Mouse (Mus musculus): ENCODE data around the gene Stat3.

Stat3 gene

GRCm38 (mm10) chr11:100894146-100894918 is 45.0 kb downstream of the Stat3 start:
- ATAC-seq (ENCODE audit: insufficient number of reproducible peaks, low FRiP score, low TSS enrichment): no peak

GRCm38 (mm10) chr11:100893482-100893881 is 45.9 kb downstream of the Stat3 start:
- no peak; the same call in 1 of the 2 replicates for ATAC-seq (ENCODE audit: insufficient number of reproducible peaks, low FRiP score, low TSS enrichment)

- ATAC-seq (ENCODE audit: insufficient number of reproducible peaks, low FRiP score, low TSS enrichment): no peak
These were observed 46.9 kb downstream of the Stat3 start for GRCm38 (mm10) chr11:100892435-100892834.

DNA sequence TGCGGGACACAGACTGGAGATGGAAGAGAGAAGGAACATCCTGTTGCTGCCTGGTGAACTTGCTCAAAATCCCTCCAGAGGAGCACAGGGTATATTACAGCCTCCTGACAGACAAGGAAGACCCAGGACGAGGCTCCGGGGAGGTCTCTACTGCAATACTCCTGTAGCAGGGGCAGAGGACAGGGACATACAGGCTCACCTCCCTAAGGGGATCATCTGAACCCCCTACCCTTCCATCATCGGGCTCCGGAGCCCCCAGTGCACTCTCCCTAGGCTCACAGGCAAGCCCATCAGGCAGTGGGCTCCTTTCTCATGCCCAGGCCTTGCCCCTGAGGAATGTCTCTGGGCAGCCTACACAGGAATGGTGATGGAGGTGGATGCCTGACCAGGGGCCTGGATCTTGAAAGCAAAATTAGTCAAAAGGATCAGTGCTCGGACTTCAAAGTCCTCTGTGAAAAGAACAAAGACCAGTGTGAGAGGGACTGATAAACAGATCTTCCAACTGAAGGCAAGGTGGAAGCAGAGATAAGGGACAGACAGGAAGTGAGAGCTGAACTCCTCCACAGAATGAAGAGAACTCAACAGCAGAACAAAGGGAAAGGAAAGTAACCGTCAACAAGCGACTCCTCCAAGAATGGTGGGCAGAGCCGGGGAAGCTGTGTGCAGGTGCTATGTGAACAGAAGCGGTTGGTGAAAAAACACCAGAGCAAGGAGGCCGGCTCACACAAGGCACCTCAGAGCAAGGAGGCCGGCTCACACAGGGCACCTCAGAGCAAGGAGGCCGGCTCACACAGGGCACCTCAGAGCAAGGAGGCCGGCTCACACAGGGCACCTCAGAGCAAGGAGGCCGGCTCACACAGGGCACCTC is 47.9 kb downstream of the Stat3 start:
- no peak for ATAC-seq (ENCODE audit: insufficient number of reproducible peaks, low FRiP score, low TSS enrichment)

DNA sequence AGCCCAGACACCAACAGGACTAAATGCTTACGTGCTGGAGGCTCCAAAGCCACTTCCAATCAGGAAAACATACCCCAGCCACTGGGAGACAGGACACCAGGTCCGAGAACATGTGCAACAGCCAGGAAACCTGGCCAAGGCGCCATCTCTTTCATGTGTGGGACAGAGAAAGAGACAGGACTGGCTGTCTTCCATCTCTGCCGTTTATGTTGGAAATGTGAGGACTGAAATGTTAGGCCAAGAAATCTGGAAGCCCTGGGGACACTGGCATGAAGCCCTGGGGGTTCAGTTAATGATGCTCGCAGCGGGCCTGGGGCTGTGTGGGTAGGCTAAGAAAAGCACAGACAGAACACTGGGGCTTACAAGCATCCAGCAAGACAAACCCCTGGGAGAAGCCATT is 48.9 kb downstream of the Stat3 start:
- no peak for ATAC-seq (ENCODE audit: insufficient number of reproducible peaks, low FRiP score, low TSS enrichment)

DNA sequence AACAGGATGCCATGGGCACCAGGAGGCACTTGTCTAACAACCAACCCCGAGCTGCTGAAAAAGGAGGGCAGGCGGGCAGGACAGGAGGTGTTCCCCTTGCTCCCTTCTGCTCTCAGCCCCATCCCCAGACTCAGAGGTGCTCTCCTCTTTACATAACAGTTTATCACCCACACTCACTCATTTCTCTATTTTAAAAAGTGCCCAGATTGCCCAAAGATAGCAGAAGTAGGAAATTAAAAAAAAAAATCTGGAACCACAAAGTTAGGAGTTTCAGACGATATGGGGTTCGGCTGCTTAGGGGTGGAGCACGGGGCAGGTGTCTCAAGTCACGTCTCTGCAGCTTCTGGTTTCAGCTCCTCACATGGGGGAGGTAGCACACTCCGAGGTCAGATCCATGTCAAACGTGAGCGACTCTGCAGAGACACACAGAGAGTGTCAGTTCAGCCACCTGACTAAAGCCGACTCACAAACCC is 51.0 kb downstream of the Stat3 start:
- no peak for ATAC-seq (ENCODE audit: insufficient number of reproducible peaks, low FRiP score, low TSS enrichment)

DNA sequence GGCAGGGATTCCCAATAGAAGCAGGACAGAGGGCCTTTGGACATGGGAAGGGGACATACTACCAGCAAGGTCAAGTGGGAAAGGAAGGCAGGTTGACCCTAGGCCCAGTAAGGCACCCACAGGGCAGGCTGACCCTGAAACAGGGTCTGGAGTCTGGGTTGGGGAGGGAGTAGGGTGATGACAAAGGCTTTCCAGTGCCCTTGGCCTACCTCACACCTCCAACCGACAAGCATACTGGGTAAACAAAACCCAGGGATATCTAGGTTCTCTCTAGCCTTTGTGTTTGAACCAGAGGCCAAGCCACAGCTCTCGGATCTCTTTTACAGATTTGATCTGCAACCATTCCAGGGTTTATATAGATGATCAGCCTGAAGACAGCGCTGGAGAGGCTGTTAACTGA is 51.6 kb downstream of the Stat3 start:
- ATAC-seq (ENCODE audit: insufficient number of reproducible peaks, low FRiP score, low TSS enrichment): no peak

DNA sequence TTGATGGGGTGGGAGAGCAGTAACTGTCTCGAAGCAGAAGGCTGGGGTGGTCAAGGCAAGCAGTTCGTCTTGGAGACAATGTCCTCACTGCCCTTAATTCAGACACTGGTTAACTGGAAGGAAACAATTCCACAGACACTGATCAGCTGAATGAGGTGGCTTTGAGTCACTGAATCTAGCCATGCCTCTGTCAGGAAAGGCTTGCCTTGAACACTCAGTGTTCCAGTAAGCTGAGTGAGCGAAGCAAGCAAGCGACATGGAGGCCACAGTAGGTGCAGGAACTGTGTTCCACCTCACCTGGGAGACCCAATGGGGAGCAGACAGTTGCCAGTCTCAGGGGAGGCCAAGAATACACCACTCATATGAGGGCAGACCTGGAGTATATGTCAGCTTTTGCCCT is 52.1 kb downstream of the Stat3 start:
- ATAC-seq (ENCODE audit: insufficient number of reproducible peaks, low FRiP score, low TSS enrichment): no peak

GRCm38 (mm10) chr11:100886188-100886740 is 53.1 kb downstream of the Stat3 start:
- ATAC-seq (ENCODE audit: insufficient number of reproducible peaks, low FRiP score, low TSS enrichment): no peak

DNA sequence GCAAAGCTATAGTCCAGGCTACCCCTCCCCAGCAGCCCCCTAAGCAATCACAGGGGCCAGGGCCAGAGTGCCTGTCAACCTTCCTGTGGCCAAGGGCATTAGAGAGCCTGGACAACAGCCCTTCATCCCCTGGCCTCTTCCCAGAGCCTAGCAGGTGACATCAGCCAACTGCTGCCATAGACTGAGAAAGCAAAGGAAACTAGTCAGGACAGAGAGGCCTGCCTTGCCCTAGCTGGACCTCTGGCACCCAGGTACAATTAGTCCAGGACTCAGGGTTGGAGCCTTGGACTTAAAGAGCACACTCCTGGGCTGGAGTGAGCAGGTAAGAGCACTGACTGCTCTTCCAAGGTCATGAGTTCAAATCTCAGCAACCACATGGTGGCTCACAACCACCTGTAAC is 53.9 kb downstream of the Stat3 start:
- ATAC-seq (ENCODE audit: insufficient number of reproducible peaks, low FRiP score, low TSS enrichment): no peak

DNA sequence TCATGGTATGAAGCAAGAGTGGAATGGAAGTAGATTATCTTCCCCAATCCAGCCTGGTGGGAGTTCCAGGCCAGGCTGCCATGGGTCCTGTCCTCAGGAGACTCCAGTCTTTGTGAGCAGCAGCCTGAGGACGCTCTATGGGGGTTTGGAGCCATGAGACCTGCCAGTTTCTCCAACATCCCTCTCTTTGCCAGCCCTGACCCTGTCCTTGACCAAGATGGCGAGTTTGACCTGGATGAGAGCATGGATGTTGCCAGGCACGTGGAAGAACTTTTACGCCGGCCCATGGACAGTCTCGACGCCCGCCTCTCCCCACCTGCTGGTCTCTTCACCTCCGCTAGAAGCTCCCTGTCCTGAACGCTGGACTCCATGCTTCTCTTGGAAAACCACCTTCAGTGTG is 55.7 kb downstream of the Stat3 start:
- no peak for ATAC-seq (ENCODE audit: insufficient number of reproducible peaks, low FRiP score, low TSS enrichment)

DNA sequence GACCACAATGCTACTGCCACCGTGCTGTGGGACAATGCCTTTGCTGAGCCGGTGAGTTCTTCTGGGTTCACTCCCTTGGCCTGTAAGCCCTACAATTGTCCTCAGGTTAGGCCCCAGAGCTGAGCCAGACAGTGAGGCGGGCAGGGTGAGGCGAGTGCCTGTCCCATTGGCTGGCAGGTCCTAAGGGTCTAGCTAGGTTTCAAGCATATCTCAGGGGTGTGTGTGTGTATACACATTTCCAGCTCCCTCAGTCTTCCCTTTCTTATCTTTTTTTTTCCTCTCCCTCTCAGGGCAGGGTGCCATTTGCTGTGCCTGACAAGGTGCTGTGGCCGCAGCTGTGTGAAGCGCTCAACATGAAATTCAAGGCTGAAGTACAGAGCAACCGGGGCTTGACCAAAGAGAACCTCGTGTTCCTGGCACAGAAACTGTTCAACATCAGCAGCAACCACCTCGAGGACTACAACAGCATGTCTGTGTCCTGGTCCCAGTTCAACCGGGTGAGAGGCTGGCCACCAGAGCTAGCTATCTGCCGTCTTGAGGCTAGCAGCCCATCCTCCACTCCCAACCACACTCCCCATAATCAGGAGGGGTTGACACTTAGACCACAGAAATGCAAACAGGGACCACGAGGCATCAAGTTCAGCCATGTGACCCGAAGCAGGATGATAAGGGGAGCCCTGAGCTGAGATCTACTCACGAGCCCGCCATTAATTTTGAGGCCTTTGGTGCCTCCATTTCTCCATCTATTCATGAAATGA is 59.8 kb downstream of the Stat3 start:
- ATAC-seq (ENCODE audit: insufficient number of reproducible peaks, low FRiP score, low TSS enrichment): no peak

- no peak for ATAC-seq (ENCODE audit: insufficient number of reproducible peaks, low FRiP score, low TSS enrichment)
These were observed 63.6 kb downstream of the Stat3 start for GRCm38 (mm10) chr11:100875761-100876160.

DNA sequence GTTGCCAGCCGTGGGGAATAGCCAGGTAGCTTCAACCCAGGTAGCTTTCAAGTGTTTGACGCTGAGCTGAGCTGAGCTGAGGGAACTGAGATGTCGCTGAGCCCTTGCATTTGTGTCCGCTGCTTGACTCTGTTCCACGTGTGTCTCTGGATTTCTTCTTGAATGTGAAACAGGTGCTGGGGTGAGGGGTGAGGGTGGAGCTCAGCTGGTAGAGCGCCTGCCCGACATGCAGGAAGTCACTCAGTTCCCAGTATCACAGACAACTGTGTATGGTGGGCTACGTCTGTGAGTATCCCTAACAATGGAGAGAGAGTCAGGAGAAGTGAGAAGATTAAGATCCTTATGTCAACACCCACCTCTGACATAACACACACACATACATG is 68.4 kb downstream of the Stat3 start:
- ATAC-seq (ENCODE audit: insufficient number of reproducible peaks, low FRiP score, low TSS enrichment): no peak

DNA sequence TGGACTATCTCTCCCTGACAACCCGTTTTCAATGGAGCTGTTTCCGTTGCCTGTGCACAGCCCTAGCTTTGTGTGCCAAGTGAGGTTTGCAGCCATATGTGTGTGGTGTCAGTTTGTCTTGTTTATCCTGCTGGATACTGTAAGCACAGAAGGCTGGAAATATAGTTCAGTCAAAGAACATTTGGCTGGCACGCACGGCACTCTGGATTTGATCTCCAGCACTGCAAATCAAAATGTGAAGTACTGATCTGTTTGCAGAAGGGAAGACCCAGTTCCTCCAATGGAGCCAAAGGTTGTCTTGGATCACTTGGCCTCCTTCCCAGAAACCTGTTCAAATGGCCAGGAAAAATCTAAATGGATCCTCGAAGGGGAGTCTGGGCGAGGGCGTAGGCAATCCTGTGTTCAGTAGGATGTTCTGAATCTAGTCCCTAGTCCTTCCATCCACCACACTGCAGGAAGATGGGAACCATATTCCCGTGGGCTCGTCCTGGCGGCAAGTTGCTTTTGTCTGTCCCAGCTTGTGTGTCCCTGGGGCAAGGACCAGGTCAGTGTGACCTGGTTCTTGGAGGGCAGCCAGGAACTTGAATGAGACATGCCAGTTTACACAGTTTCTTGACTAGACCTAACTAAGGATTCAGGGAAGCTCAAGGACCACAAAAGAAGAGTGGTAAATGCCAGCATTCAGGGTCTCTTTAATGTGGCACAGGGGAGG is 68.9 kb downstream of the Stat3 start:
- no peak for ATAC-seq (ENCODE audit: insufficient number of reproducible peaks, low FRiP score, low TSS enrichment)

DNA sequence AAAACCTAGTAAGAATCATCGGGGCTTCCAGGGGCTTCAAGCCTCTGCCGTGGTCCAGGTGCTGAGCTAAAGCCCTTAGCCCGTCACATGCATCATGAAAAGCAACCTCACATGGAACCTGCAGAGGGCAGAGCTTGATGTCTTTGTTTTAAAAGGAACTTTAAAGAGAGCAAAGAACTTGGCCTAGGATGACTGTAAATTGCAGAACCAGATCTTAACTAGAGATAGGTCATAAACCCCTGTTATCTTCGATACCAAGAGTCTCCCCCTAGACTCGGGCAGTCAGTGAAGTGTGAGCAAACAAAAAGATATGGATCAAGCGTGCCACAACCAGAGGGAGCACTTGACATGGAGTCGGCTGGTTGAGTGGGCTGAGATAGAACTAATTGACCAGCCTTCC is 73.7 kb downstream of the Stat3 start:
- no peak for ATAC-seq (ENCODE audit: insufficient number of reproducible peaks, low FRiP score, low TSS enrichment)

DNA sequence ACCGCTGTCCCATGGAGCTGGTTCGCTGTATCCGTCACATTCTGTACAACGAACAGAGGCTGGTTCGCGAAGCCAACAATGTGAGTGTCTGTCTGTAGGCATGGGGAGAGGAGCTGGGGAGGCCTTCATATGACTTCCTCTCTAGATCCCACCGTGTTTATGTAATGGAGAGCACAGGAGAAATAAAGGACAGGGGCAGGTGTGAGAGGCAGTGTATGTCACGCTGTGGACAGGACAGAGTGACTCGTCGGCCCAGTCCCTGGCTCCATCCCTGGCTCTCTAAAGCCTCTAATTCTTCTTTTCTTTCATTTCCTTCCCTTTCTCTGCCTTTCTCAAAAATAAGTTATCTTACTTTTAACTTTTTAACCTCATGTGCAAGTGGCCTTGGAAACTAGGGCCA is 76.2 kb downstream of the Stat3 start:
- no peak for ATAC-seq (ENCODE audit: insufficient number of reproducible peaks, low FRiP score, low TSS enrichment)

DNA sequence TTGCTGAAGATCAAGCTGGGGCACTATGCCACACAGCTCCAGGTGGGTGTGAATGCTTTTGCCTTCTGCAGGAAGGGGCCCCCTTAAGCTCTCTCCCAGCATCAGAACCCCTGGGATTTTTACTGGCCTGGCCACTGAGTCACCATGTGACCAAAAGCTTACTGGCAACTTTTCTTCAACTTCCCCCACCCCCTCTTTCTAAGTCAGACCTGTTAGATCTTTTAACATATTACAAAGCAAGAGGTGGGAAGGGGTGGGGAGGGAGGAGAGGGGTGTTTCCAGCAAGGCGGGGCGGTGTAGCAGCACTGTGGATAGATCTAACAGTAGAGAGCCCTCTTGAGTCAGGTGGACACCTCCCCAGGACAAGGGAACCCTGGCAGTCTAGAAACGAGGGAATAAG is 77.5 kb downstream of the Stat3 start:
- ATAC-seq (ENCODE audit: insufficient number of reproducible peaks, low FRiP score, low TSS enrichment): no peak

- no peak for ATAC-seq (ENCODE audit: insufficient number of reproducible peaks, low FRiP score, low TSS enrichment)
These were observed 78.0 kb downstream of the Stat3 start for GRCm38 (mm10) chr11:100861335-100861734.
